Mouse (Mus musculus) adrenal gland, adult 8-10 months (tissue): Measurements from ENCODE around the gene Kcnc1. TPM values are rescaled to one million over a fixed set of nuclear protein-coding genes. Genes with fewer than 3 reads are reported as not detected.

ENCODE experiments used
- DNase-seq: peaks from one replicate; pipeline ENCODE4 v3.0.0; 2022
- total RNA-seq, 4 experiments: library from RNA; stranded (reverse); gene quantifications; 2 replicates each; pipeline ENCODE4 v1.2.4; 2022

Kcnc1 gene
- total RNA-seq, 4 experiments from 2014 or later, result 0.70 to 0.87 (median 0.77) TPM

GRCm38 (mm10) chr7:46477456-46477855, 81.2 kb downstream of the Kcnc1 start:
- DNase-seq, result no peak

GRCm38 (mm10) chr7:46479793-46480192, 83.5 kb downstream of the Kcnc1 start:
- DNase-seq, result no peak

DNA sequence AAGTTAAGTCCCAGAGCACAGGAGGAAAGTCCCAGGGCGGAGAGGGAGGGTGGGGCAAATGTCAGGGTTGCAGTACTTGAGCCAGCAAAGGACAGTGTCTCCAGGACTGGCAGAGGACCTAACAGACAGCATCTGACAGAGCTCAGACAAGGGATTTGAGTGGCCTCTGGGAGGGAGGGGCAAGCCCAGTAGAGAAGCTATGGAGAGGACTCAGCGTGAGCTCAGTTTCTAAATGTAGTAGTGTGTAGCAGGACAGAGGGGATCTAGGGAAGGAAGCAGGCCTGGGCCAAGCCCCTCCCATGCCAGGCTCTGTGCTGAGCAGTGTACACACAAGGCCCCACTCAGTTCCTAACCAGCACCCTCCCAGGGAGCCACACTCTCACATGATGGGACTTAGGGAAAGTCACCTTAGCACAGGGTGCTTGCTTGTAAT, 85.8 kb downstream of the Kcnc1 start:
- peak; percentile 24 for DNase-seq

DNA sequence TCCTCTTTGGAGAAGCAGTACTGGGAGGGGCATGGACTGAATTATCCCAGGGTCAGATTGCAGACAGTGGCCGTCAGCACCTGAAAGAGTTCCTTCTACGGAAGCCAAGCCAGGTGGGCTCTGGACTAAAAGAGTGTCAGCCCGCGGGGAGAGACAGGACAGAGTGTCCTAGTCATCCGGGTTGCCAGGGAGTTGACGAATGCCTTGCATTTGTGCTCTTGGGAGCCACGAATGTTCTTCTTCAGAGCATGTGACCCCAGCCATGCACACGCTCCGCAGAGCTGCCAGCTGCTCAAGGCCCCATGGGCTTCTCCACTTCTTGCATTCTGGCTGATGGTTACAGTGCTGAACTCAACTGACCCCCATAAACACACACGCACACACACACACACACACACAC, 86.8 kb downstream of the Kcnc1 start:
- DNase-seq, result no peak

- no peak for DNase-seq
These were observed 87.9 kb downstream of the Kcnc1 start for GRCm38 (mm10) chr7:46484223-46484622.

DNA sequence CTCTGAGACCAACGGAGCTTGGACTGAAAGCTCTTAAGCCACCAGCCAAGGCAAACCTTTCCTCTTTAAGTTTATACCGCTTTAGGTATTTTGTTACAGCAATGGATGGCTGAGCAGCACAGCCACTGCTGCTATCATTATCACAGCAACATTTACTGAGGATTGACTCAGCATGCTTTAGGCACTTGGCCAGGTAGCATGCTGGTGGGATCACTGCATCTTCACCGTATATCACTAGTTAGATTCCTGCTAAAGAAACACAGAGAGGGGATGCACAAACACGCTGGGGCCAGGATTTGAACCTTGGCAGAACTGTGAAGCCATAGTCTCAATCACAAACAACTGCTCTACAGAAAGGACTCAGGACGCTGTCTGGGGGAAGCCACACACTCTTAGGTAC, 90.5 kb downstream of the Kcnc1 start:
- DNase-seq, result no peak

GRCm38 (mm10) chr7:46487354-46487753, 91.1 kb downstream of the Kcnc1 start:
- DNase-seq, result no peak

Other genes with a start within 250 kb of the Kcnc1 start
- 1 to 10 TPM in 3 of 4 experiments, under 1 TPM in 1; 0.92 to 2.9 (median 1.7) TPM for gene Abcc8, start 216.5 kb upstream of the Kcnc1 start, total RNA-seq
- gene Ush1c, start 158.0 kb upstream of the Kcnc1 start, total RNA-seq, result 1 to 10 TPM; 2.5 to 5.2 (median 3.4) TPM
- gene Otog, start 155.5 kb upstream of the Kcnc1 start, total RNA-seq, result under 1 TPM in 2 of 4 experiments, not detected in 2; 0.59 to 0.87 TPM
- gene Myod1, start 20.0 kb upstream of the Kcnc1 start, total RNA-seq, result not detected
- gene Sergef, start 243.3 kb downstream of the Kcnc1 start, total RNA-seq, result 10 to 100 TPM; 29.2 to 47.3 (median 37.2) TPM